In the genomic region with DNA sequence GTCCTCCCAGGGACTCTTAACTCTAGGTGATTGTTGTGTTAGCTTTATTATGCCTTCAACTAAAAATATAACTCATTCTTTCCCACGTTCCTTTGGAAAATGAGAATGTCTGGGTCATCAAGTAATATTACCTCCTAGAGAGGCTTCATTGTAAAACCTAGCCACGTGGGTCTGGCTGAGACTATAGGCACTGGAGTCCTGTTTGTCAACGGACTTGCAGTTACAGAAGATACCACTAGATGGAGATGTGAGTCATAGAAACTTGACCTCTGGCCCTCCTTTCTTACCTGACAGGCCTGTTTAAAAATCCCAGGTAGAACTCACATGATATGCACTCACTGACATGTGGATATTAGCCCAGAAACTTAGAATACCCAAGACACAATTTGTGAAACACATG, we compare ENCODE assay signal across 9 mouse cellular contexts.
A peak's percentile ranks its signal among the peaks of the same experiment; 100 is the strongest.
DNase-seq lines count a peak whose midpoint lies in the region; ATAC-seq and TF ChIP-seq lines count a peak whose summit lies in the region.
"Had no signal": no experiment of that assay in that cellular context is flagged by ENCODE, and none has a peak within 500 bp of the region (broad histone marks: within the 10 kb centered on the region; RNA-seq: fewer than 3 reads in every experiment).

No protein-coding gene starts in this region.

- H3K4me3 ChIP-seq in forebrain, embryonic 10.5 days: no peak overlapping the region
- no peak overlapping the region for H3K4me3 ChIP-seq in forebrain, embryonic 16.5 days (replicated peaks; ENCODE audit: low read length)
- no peak overlapping the region for H3K4me3 ChIP-seq in midbrain, postnatal 0 days (ENCODE audit: low read depth, low read length)
- H3K4me3 ChIP-seq in midbrain, embryonic 10.5 days: no peak overlapping the region
- H3K4me3 ChIP-seq: neural tube, embryonic 13.5 days had no signal

- no peaks in the 10 kb centered on the region for H3K9me3 ChIP-seq in forebrain, embryonic 10.5 days
- 0 out of 2 replicates have a peak, but pooled peaks cover 6% of the 10 kb centered on the region for H3K9me3 ChIP-seq in forebrain, embryonic 16.5 days (ENCODE audit: control insufficient read depth, low read length)
- H3K9me3 ChIP-seq in midbrain, postnatal 0 days (ENCODE audit: low read length): no peaks in the 10 kb centered on the region
- no peaks in the 10 kb centered on the region for H3K9me3 ChIP-seq in midbrain, embryonic 10.5 days (replicated peaks)

- H3K4me2 ChIP-seq in forebrain, embryonic 16.5 days (ENCODE audit: low read length): no peak overlapping the region
- no peak overlapping the region for H3K4me2 ChIP-seq in midbrain, postnatal 0 days (ENCODE audit: low read depth, low read length, poor library complexity, severe bottlenecking)
- H3K4me2 ChIP-seq: neural tube, embryonic 13.5 days had no signal

- WGBS in forebrain, embryonic 10.5 days: 10% methylated on average over 3 of the region's 3 CpGs
- WGBS in forebrain, embryonic 16.5 days: 7% methylated on average over 3 of the region's 3 CpGs
- 16% methylated on average over 3 of the region's 3 CpGs for WGBS in midbrain, postnatal 0 days
- WGBS in midbrain, embryonic 10.5 days: 14% methylated on average over 3 of the region's 3 CpGs

- H3K36me3 ChIP-seq in forebrain, embryonic 10.5 days (replicated peaks): no peaks in the 10 kb centered on the region
- H3K36me3 ChIP-seq in forebrain, embryonic 16.5 days (ENCODE audit: control insufficient read depth, insufficient read depth): no peaks in the 10 kb centered on the region
- H3K36me3 ChIP-seq in midbrain, postnatal 0 days (ENCODE audit: insufficient read depth, low read length): no peaks in the 10 kb centered on the region
- H3K36me3 ChIP-seq in midbrain, embryonic 10.5 days: no peaks in the 10 kb centered on the region
- H3K36me3 ChIP-seq: neural tube, embryonic 13.5 days had no signal

- H3K9ac ChIP-seq in forebrain, embryonic 16.5 days (replicated peaks; ENCODE audit: low read depth, low read length): no peak overlapping the region
- H3K9ac ChIP-seq in midbrain, postnatal 0 days (replicated peaks; ENCODE audit: low read length, poor library complexity, severe bottlenecking): no peak overlapping the region
- H3K9ac ChIP-seq: neural tube, embryonic 13.5 days had no signal

- 0 out of 2 replicates have a peak overlapping the region, but pooled peaks have one; percentile 8 for H3K27ac ChIP-seq in forebrain, embryonic 10.5 days
- no peak overlapping the region for H3K27ac ChIP-seq in forebrain, embryonic 16.5 days (ENCODE audit: low read length)
- H3K27ac ChIP-seq in midbrain, postnatal 0 days (ENCODE audit: low read depth, low read length): no peak overlapping the region
- no peak overlapping the region for H3K27ac ChIP-seq in midbrain, embryonic 10.5 days (replicated peaks)
- H3K27ac ChIP-seq: neural tube, embryonic 13.5 days had no signal

- peak; percentile 63 for TF ChIP-seq CTCF in midbrain, postnatal 0 days (IDR thresholded peaks at IDR 0.05)

- peaks cover 12% of the 10 kb centered on the region for H3K4me1 ChIP-seq in forebrain, embryonic 10.5 days
- H3K4me1 ChIP-seq in forebrain, embryonic 16.5 days (replicated peaks; ENCODE audit: control insufficient read depth, insufficient read depth, low read length): no peaks in the 10 kb centered on the region
- no peaks in the 10 kb centered on the region for H3K4me1 ChIP-seq in midbrain, postnatal 0 days (ENCODE audit: insufficient read depth, low read length)
- H3K4me1 ChIP-seq in midbrain, embryonic 10.5 days: no peaks in the 10 kb centered on the region
- H3K4me1 ChIP-seq: neural tube, embryonic 13.5 days had no signal

- no peak for ATAC-seq in forebrain, embryonic 16.5 days
- no peak for ATAC-seq in midbrain, postnatal 0 days (ENCODE audit: low FRiP score)

- no peaks in the 10 kb centered on the region for H3K27me3 ChIP-seq in forebrain, embryonic 10.5 days (ENCODE audit: poor library complexity, severe bottlenecking)
- no peaks in the 10 kb centered on the region for H3K27me3 ChIP-seq in forebrain, embryonic 16.5 days (replicated peaks; ENCODE audit: control insufficient read depth, insufficient read depth, low read length)
- no peaks in the 10 kb centered on the region for H3K27me3 ChIP-seq in midbrain, postnatal 0 days (ENCODE audit: insufficient read depth, low read length)
- no peaks in the 10 kb centered on the region for H3K27me3 ChIP-seq in midbrain, embryonic 10.5 days (ENCODE audit: low read depth, poor library complexity, severe bottlenecking)
- H3K27me3 ChIP-seq: neural tube, embryonic 13.5 days had no signal

- DNase-seq in forebrain, embryonic 10.5 days (ENCODE audit: extremely low spot score, low spot score): no peak
- peak; percentile 49 for DNase-seq in midbrain, postnatal 0 days (ENCODE audit: low spot score)
- DNase-seq in midbrain, embryonic 10.5 days (ENCODE audit: low spot score): no peak
- peak; percentile 22 for DNase-seq in gonadal fat pad, adult 2 months (ENCODE audit: low read depth)
- peak; percentile 14 for DNase-seq in thymus, postnatal 25 days
- no peak for DNase-seq in adrenal gland, postnatal 14 days
- no peak for DNase-seq in spleen, adult 18-20 months

Comparison
In these comparisons a context has a peak if more than half of its experiments do, and no peak if none do; other contexts are left out.
1. DNase-seq: peak in midbrain, postnatal 0 days (single experiment), gonadal fat pad, adult 2 months (single experiment) and thymus, postnatal 25 days (single experiment); none in forebrain, embryonic 10.5 days (single experiment), midbrain, embryonic 10.5 days (single experiment), adrenal gland, postnatal 14 days (single experiment) and spleen, adult 18-20 months (0 of 2).